Mouse (Mus musculus): ENCODE measurements at regions not wholly inside any gene's neighbourhood (a gene's known extent, or its start where the extent isn't known, plus 50 kb on each side); places are given as distances from the start of the nearest gene placed in this dataset.

DNA sequence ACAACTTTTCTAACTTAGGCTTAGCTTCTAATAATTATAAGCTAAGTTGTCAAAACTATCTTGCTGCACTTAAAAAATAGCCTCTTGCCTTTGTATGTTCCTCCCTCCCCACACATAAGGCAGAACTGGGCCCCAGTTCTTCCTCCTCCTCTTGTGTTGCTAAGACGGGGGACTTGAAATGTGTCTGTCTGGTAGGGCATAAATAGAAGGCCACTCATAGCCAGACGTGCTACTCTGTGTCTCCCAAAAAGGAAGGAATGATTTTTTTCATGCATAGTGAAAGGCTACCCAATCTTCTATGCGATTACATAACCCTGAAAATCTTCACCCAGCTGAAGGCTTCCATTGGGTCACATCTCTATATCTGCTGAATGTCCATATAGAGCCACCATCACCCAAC lies 183.5 kb downstream of the Hsfy2 start:
- no peaks in the 10 kb centered on the region for H3K9me3 ChIP-seq (ENCODE audit: control insufficient read depth, low read length)
- H3K9ac ChIP-seq (ENCODE audit: low read length), result no peak overlapping the region
- no peak overlapping the region for H3K4me2 ChIP-seq
- DNase-seq (ENCODE audit: low spot score, missing footprints), result no peak
- no peaks in the 10 kb centered on the region for H3K27me3 ChIP-seq (ENCODE audit: control insufficient read depth, insufficient read depth, low read length)
- WGBS, result 80% methylated on average over 3 of the region's 3 CpGs
- ATAC-seq (ENCODE audit: low FRiP score), result no peak
- H3K4me1 ChIP-seq (ENCODE audit: control insufficient read depth, insufficient read depth, low read length), result no peaks in the 10 kb centered on the region
- no peak overlapping the region for H3K27ac ChIP-seq (ENCODE audit: low read depth, low read length)
- no peaks in the 10 kb centered on the region for H3K36me3 ChIP-seq (ENCODE audit: control insufficient read depth, insufficient read depth, low read length)
- H3K4me3 ChIP-seq (ENCODE audit: low read depth, low read length), result no peak overlapping the region

DNA sequence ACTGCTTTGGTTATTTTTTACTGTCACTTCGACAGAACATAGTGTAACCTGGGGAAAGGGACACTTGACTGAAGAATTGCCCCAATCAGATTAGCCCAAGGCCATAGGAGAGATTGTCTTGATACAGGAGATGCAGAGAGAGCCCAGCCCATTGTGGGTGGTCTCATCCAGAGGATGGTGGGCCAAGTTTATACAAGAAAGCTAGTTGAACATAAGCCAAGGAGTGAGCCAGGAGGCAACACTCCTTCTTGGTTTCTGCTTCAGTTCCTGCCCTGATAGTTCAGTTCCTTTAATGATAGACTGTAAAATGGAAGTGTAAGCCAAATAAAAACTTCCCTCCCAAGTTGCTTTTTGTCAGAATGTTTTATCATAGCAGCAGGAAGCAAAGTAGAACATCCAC lies 194.4 kb downstream of the Hsfy2 start:
- no peaks in the 10 kb centered on the region for H3K36me3 ChIP-seq (ENCODE audit: control insufficient read depth, insufficient read depth, low read length)
- no peaks in the 10 kb centered on the region for H3K27me3 ChIP-seq (ENCODE audit: control insufficient read depth, insufficient read depth, low read length)
- H3K9me3 ChIP-seq (ENCODE audit: control insufficient read depth, low read length), result no peaks in the 10 kb centered on the region
- no peak for DNase-seq (ENCODE audit: low spot score, missing footprints)
- H3K4me3 ChIP-seq (ENCODE audit: low read depth, low read length), result no peak overlapping the region
- ATAC-seq (ENCODE audit: low FRiP score), result no peak
- H3K4me1 ChIP-seq (ENCODE audit: control insufficient read depth, insufficient read depth, low read length), result no peaks in the 10 kb centered on the region
- no peak overlapping the region for H3K9ac ChIP-seq (ENCODE audit: low read length)
- WGBS, result 84% methylated on average over 1 of the region's 1 CpGs
- no peak overlapping the region for H3K27ac ChIP-seq (ENCODE audit: low read depth, low read length)
- no peak overlapping the region for H3K4me2 ChIP-seq

DNA sequence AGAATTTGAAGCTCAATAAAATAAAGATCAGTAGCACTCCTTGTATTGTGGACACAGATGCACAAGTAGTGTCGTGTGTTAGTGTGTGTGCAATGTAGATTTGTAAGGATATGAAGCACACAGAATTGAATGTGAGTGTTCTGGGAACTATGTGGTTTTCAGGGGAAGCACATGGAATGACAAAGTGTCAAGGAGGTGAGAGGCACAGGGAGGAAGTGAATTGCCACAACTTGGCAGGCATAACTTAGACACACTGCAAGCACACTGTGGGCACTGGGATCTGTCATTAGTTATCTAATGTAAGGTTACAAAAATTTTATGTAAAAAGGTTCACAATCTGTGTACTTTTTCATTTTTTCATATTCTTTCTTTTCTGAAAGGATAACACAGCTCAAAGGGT lies 230.4 kb downstream of the Hsfy2 start:
- no peak overlapping the region for H3K4me2 ChIP-seq
- DNase-seq (ENCODE audit: low spot score, missing footprints) (no peak), ATAC-seq (ENCODE audit: low FRiP score) (no peak)
- H3K27ac ChIP-seq (ENCODE audit: low read depth, low read length), result no peak overlapping the region
- 84% methylated on average over 1 of the region's 1 CpGs for WGBS
- H3K4me1 ChIP-seq (ENCODE audit: control insufficient read depth, insufficient read depth, low read length), result no peaks in the 10 kb centered on the region
- H3K36me3 ChIP-seq (ENCODE audit: control insufficient read depth, insufficient read depth, low read length), result no peaks in the 10 kb centered on the region
- H3K9me3 ChIP-seq (ENCODE audit: control insufficient read depth, low read length), result no peaks in the 10 kb centered on the region
- no peak overlapping the region for H3K9ac ChIP-seq (ENCODE audit: low read length)
- H3K4me3 ChIP-seq (ENCODE audit: low read depth, low read length), result no peak overlapping the region
- no peaks in the 10 kb centered on the region for H3K27me3 ChIP-seq (ENCODE audit: control insufficient read depth, insufficient read depth, low read length)

DNA sequence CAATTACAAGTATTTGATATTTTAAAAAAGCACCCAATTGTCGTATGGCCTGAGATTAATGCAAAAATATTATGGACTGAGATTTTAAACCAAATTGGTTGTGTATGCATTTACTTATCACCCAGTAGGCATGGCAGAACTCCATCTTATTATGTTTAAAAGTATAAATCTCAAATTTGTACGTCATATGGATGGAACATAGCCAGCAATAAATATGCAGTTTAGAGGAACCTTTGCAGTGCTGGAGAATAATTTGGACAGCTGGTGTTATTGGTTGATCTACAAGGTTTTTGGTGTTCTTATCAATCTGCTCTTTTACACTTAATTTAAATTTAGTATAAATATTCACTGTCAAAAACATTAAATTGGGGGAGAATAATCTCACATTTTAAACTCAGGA lies 233.9 kb downstream of the Hsfy2 start:
- H3K4me1 ChIP-seq (ENCODE audit: control insufficient read depth, insufficient read depth, low read length), result no peaks in the 10 kb centered on the region
- no peak for DNase-seq (ENCODE audit: low spot score, missing footprints)
- 87% methylated on average over 2 of the region's 2 CpGs for WGBS
- no peaks in the 10 kb centered on the region for H3K36me3 ChIP-seq (ENCODE audit: control insufficient read depth, insufficient read depth, low read length)
- H3K9me3 ChIP-seq (ENCODE audit: control insufficient read depth, low read length), result no peaks in the 10 kb centered on the region
- H3K27me3 ChIP-seq (ENCODE audit: control insufficient read depth, insufficient read depth, low read length), result no peaks in the 10 kb centered on the region
- H3K9ac ChIP-seq (ENCODE audit: low read length), result no peak overlapping the region
- ATAC-seq (ENCODE audit: low FRiP score), result no peak
- no peak overlapping the region for H3K4me2 ChIP-seq
- no peak overlapping the region for H3K4me3 ChIP-seq (ENCODE audit: low read depth, low read length)
- no peak overlapping the region for H3K27ac ChIP-seq (ENCODE audit: low read depth, low read length)

DNA sequence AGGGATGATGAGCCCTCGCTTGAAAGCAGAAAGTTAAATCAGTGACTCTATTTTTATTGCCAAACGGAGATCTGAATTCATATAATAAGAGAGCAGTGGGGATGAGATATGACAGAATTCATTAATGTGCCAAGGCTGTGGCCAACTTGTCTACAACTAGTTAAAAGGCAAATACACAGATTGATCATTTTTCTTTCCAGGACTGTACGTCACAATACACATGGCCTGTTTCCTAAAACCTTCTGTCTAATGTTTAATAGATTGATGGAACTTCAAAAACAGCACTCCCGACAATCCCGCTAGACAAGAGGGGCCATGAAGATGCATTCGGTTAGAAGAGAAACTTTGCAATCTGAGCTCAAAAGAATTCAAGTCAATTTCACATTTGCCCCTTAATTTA lies 241.4 kb downstream of the Hsfy2 start:
- Histone ChIP-seq H3K9me3 (ENCODE audit: control insufficient read depth, low read length) (no peaks in the 10 kb centered on the region), H3K4me3 (ENCODE audit: low read depth, low read length) (no peak overlapping the region), H3K9ac (ENCODE audit: low read length) (no peak overlapping the region), H3K4me2 (no peak overlapping the region), H3K27me3 (ENCODE audit: control insufficient read depth, insufficient read depth, low read length) (no peaks in the 10 kb centered on the region), H3K36me3 (ENCODE audit: control insufficient read depth, insufficient read depth, low read length) (no peaks in the 10 kb centered on the region), H3K27ac (ENCODE audit: low read depth, low read length) (no peak overlapping the region), H3K4me1 (ENCODE audit: control insufficient read depth, insufficient read depth, low read length) (no peaks in the 10 kb centered on the region)
- ATAC-seq (ENCODE audit: low FRiP score) (no peak), DNase-seq (ENCODE audit: low spot score, missing footprints) (no peak)
- 89% methylated on average over 6 of the region's 6 CpGs for WGBS

GRCm38 (mm10) chr1:56387086-56387485 lies 250.1 kb downstream of the Hsfy2 start:
- H3K4me2 ChIP-seq, result no peak overlapping the region
- 78% methylated on average over 6 of the region's 6 CpGs for WGBS
- DNase-seq (ENCODE audit: low spot score, missing footprints), result no peak
- H3K4me1 ChIP-seq (ENCODE audit: control insufficient read depth, insufficient read depth, low read length), result no peaks in the 10 kb centered on the region
- H3K27ac ChIP-seq (ENCODE audit: low read depth, low read length), result no peak overlapping the region
- no peaks in the 10 kb centered on the region for H3K9me3 ChIP-seq (ENCODE audit: control insufficient read depth, low read length)
- H3K4me3 ChIP-seq (ENCODE audit: low read depth, low read length), result no peak overlapping the region
- no peaks in the 10 kb centered on the region for H3K27me3 ChIP-seq (ENCODE audit: control insufficient read depth, insufficient read depth, low read length)
- no peak for ATAC-seq (ENCODE audit: low FRiP score)
- H3K36me3 ChIP-seq (ENCODE audit: control insufficient read depth, insufficient read depth, low read length), result no peaks in the 10 kb centered on the region
- no peak overlapping the region for H3K9ac ChIP-seq (ENCODE audit: low read length)

GRCm38 (mm10) chr1:56366319-56366718 lies 270.9 kb downstream of the Hsfy2 start:
- Histone ChIP-seq H3K4me1 (ENCODE audit: control insufficient read depth, insufficient read depth, low read length) (no peaks in the 10 kb centered on the region), H3K9ac (ENCODE audit: low read length) (no peak overlapping the region), H3K9me3 (ENCODE audit: control insufficient read depth, low read length) (no peaks in the 10 kb centered on the region), H3K4me2 (no peak overlapping the region), H3K36me3 (ENCODE audit: control insufficient read depth, insufficient read depth, low read length) (no peaks in the 10 kb centered on the region), H3K27me3 (ENCODE audit: control insufficient read depth, insufficient read depth, low read length) (no peaks in the 10 kb centered on the region), H3K4me3 (ENCODE audit: low read depth, low read length) (no peak overlapping the region), H3K27ac (ENCODE audit: low read depth, low read length) (no peak overlapping the region)
- ATAC-seq (ENCODE audit: low FRiP score), result no peak
- DNase-seq (ENCODE audit: low spot score, missing footprints), result no peak
- WGBS, result 92% methylated on average over 2 of the region's 2 CpGs

- no peaks in the 10 kb centered on the region for H3K36me3 ChIP-seq (ENCODE audit: control insufficient read depth, insufficient read depth, low read length)
- no peak overlapping the region for H3K4me3 ChIP-seq (ENCODE audit: low read depth, low read length)
- no peak for ATAC-seq (ENCODE audit: low FRiP score)
- H3K9ac ChIP-seq (ENCODE audit: low read length), result no peak overlapping the region
- no peaks in the 10 kb centered on the region for H3K27me3 ChIP-seq (ENCODE audit: control insufficient read depth, insufficient read depth, low read length)
- no peak overlapping the region for H3K27ac ChIP-seq (ENCODE audit: low read depth, low read length)
- no peaks in the 10 kb centered on the region for H3K9me3 ChIP-seq (ENCODE audit: control insufficient read depth, low read length)
- H3K4me2 ChIP-seq, result no peak overlapping the region
- no peaks in the 10 kb centered on the region for H3K4me1 ChIP-seq (ENCODE audit: control insufficient read depth, insufficient read depth, low read length)
- DNase-seq (ENCODE audit: low spot score, missing footprints), result no peak
- WGBS, result 79% methylated on average over 5 of the region's 5 CpGs
Observed at GRCm38 (mm10) chr1:56360857-56361256, 276.4 kb downstream of the Hsfy2 start.

DNA sequence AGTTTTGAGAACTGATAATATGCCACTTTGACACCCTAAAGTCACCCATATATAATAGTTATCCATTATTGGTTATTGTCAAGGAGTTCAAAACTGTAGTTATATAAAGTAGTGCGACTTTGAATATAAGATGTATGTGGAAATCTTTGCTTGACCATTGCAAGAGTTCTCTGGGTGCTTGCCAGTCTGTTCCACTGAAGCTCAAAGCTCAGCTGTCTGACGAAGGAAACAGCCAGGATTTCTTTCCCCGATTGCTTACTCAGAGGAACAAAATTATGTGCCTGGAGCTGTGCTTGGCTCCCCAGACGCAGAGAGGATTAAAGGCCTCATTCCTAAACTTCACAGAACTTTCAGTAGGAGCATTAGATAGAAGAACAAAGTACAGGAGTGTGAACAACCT lies 290.6 kb downstream of the Hsfy2 start:
- WGBS, result 81% methylated on average over 4 of the region's 4 CpGs
- H3K4me2 ChIP-seq, result no peak overlapping the region
- no peaks in the 10 kb centered on the region for H3K9me3 ChIP-seq (ENCODE audit: control insufficient read depth, low read length)
- DNase-seq (ENCODE audit: low spot score, missing footprints) (no peak), ATAC-seq (ENCODE audit: low FRiP score) (no peak)
- no peak overlapping the region for H3K27ac ChIP-seq (ENCODE audit: low read depth, low read length)
- H3K27me3 ChIP-seq (ENCODE audit: control insufficient read depth, insufficient read depth, low read length), result no peaks in the 10 kb centered on the region
- H3K36me3 ChIP-seq (ENCODE audit: control insufficient read depth, insufficient read depth, low read length), result no peaks in the 10 kb centered on the region
- no peaks in the 10 kb centered on the region for H3K4me1 ChIP-seq (ENCODE audit: control insufficient read depth, insufficient read depth, low read length)
- no peak overlapping the region for H3K4me3 ChIP-seq (ENCODE audit: low read depth, low read length)
- H3K9ac ChIP-seq (ENCODE audit: low read length), result no peak overlapping the region

DNA sequence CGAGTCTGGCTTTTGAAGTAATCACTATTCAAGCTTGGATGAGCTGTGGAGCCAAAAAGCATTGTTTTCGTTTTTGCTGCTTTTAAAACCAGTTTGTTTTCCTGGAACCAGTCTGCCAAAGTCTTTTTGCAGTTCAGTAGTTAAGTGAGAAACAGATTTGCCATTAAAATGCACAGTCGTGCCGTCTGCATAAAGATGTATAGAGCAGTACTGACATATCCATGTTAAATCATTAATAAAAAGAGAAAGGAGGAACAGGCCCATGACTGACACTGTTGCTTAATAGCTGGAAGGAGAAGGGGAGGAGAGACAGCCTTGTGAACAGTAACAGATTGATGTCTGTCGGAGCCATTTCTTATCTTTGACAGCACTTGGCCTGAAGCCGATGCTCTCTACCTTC lies 292.3 kb downstream of the Hsfy2 start:
- Histone ChIP-seq H3K27ac (ENCODE audit: low read depth, low read length) (no peak overlapping the region), H3K36me3 (ENCODE audit: control insufficient read depth, insufficient read depth, low read length) (no peaks in the 10 kb centered on the region), H3K27me3 (ENCODE audit: control insufficient read depth, insufficient read depth, low read length) (no peaks in the 10 kb centered on the region), H3K4me1 (ENCODE audit: control insufficient read depth, insufficient read depth, low read length) (no peaks in the 10 kb centered on the region), H3K9me3 (ENCODE audit: control insufficient read depth, low read length) (no peaks in the 10 kb centered on the region), H3K9ac (ENCODE audit: low read length) (no peak overlapping the region), H3K4me3 (ENCODE audit: low read depth, low read length) (no peak overlapping the region), H3K4me2 (no peak overlapping the region)
- WGBS, result 82% methylated on average over 6 of the region's 6 CpGs
- DNase-seq (ENCODE audit: low spot score, missing footprints), result no peak
- no peak for ATAC-seq (ENCODE audit: low FRiP score)
